Mouse (Mus musculus) kidney, embryonic 14.5 days (tissue): ENCODE results near the gene Ubtfl1. TPM values are rescaled to one million over a fixed set of nuclear protein-coding genes. Genes with fewer than 3 reads are reported as not detected.

Source experiments
- microRNA-seq: library from miRNA; unstranded; fragments of <30 nt; microRNA quantifications from one replicate; pipeline ENCODE4, GENCODE M21; 2016
- polyA plus RNA-seq: library from polyadenylated mRNA; unstranded; fragments of >200 nt; fragmentation: Nextera tagmentation; extraction: Ambion mirVana; gene quantifications from 2 replicates; pipeline ENCODE4 v1.2.1, GENCODE M21; 2014

Gene Ubtfl1
- polyA plus RNA-seq, 1 experiment from 2014 or later = not detected

Small RNAs within 50 kb of the gene (microRNA-seq; reads per million reads assigned to microRNA genes)
- gene Gm22854 = not detected

Other genes starting within 250 kb of the Ubtfl1 start
- 92.4 and 128 TPM in 2 replicates for gene Chordc1, start 112.3 kb upstream of the Ubtfl1 start, polyA plus RNA-seq
- 4.1 and 4.4 TPM in 2 replicates for gene Naalad2, start 1.4 kb upstream of the Ubtfl1 start, polyA plus RNA-seq
- gene Mbd3l2, start 26.2 kb downstream of the Ubtfl1 start, polyA plus RNA-seq = not detected in 2 replicates
- gene Zfp558, start 73.8 kb downstream of the Ubtfl1 start, polyA plus RNA-seq = 3.8 and 7.8 TPM in 2 replicates
- not detected in 2 replicates for gene Mbd3l1, start 73.9 kb downstream of the Ubtfl1 start, polyA plus RNA-seq